Mouse (Mus musculus) gastrocnemius, adult 8-10 months (tissue): ENCODE measurements at regions not wholly inside any gene's neighbourhood (a gene's known extent, or its start where the extent isn't known, plus 50 kb on each side); places are given as distances from the start of the nearest gene placed in this dataset.

Experiments used
- DNase-seq, 2 experiments: peaks; one replicate each; pipeline ENCODE4 v3.0.0; 2022; ENCODE audit warnings: low spot score in 2 of 2

DNA sequence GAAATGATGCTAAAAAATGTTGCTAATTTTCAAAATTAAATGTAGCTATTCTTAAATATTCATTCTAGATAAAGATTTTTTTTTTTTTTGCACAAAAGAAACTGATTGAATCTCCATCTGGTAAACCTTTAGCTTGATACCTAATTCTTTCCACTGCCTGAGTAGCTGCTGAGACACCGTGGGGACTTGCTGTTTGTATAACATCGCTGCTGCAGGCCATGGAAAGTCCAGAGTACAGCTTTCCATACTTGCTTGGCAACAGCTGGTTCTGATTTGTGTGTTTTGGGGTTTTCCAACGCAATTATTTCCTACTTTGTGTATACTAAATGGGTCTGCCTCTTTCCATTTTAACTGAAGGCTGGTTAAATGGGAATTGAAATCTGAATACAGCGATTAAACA lies 689.7 kb downstream of the Hdgfl1 start:
- DNase-seq: no peak

DNA sequence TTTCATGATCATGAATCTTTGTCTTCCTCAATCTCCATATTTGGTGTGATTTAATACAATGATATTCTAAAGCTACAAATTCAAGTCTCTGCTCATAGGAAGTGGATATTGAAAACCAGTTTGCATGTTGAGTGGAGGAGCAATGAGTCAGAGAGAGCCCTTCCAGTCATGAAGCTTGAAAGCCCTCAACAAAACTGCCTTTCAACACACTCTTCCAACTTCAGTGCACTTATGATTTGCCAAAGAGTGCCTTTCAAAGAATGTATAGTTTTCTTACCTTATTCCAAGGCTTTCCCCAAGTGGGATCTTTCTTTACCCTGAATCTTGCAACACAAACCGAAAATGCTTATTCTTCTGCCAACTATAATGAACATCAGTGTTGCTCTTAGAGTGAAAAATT lies 690.6 kb downstream of the Hdgfl1 start:
- no peak for DNase-seq

DNA sequence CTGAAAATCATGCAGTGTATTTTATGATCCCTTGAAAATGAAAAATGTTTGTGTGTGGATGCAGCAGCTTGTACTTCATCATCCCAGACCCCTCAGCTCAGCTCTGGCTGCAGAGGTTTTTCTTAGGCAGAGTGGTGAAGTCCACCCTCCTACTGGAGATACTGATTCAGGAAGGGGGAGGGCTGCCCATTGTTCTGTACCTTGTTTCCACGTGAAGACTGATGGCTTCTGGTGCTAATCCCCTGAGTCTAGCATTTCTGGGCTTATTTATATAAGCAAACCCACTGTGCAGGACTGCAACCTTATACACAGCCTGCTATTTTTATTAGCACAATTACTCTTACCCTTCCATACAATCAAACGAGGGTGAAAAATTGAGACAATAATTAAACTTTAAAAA lies 708.6 kb downstream of the Hdgfl1 start:
- DNase-seq: no peak

DNA sequence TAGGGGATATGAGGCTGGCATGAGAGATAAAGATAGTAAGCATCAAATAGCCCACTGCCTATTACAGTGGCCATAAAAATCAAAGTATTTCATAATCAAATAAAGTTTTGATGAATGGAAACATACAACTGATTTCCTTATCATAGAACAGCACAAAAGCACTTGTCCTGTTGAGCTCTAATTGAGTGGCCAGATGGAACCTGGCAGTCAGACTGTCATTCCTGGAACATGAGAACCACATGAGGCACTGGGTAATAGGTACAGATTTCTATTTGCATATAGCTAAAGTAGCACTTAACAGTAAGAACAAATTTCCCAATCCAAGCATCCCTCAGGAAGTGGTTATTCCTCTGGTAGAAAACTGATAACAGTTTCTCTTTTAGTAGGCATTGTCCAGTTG lies 732.3 kb downstream of the Hdgfl1 start:
- no peak for DNase-seq

DNA sequence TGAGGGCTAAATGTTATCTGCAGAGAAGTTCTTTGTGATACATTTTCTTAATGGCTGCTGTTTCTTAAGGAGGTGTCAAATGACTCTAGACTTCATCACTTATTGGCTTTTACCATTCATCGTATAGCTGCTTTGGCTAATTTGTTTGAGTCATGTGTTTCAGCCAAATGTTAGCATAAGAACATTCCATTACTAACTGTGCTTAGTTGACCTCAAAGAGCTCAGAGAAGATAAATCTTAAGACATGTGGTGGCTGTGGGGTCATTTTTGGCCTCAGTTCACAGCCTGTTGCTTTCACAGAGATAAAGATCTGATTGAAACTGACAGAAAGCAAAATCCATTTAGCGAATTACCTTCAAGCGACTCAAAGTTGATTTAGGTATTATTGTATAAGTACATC lies 743.6 kb downstream of the Hdgfl1 start:
- DNase-seq: no peak

DNA sequence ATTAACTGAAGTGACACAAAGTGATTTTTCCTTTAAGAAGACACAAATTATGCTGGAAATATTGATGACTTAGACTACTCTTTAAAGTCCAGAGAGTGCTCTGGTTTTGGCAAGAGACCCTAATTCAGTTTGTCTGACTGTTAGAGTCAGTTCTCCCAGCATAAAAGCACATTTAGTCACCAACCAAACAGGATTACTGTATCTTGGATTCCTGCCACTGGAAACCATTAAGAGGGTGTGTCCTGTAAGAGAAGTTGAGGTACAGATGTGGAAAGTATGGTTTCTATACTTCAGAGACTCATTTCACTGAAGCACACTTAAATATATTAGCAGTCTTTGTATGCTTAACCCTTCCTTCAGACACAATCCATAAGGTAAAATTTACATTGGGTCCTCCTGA lies 745.3 kb downstream of the Hdgfl1 start:
- DNase-seq: no peak

DNA sequence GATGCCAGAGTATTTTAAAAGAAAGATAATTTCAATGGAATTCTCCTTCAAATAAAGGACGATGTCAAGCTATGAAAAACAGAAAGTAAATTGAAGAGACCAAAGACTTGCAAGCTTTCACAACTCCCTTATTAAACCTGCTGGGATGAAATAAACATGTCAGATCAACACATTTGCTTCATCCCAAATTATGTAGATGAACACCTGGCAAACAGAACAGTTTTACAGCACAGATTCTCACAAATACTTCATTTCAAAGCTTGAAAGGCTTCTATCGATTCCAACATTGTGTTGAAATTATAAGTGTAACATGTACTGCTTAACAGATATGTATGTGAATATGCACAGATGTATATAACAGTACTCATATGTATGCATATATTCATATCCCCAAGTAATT lies 749.5 kb downstream of the Hdgfl1 start:
- DNase-seq: no peak

DNA sequence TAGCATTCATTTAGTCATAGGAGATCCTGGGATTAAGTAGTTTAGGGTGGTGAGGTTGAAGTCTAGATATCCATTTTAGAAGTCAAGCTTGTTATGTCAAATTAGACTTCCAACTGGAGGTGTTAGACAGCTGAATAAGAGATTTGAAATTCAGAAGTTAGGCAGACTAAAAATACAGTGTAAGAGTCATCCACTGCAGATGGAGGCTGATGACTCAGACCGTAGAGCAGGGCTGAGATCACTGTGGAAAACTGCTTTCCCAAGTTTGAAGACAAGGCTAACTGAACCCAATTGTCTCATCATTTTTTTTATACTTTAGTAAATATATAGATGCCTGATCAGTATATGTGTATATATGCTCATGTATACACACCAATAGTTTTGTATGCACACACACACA lies 738.8 kb upstream of the Nrsn1 start:
- no peak for DNase-seq

DNA sequence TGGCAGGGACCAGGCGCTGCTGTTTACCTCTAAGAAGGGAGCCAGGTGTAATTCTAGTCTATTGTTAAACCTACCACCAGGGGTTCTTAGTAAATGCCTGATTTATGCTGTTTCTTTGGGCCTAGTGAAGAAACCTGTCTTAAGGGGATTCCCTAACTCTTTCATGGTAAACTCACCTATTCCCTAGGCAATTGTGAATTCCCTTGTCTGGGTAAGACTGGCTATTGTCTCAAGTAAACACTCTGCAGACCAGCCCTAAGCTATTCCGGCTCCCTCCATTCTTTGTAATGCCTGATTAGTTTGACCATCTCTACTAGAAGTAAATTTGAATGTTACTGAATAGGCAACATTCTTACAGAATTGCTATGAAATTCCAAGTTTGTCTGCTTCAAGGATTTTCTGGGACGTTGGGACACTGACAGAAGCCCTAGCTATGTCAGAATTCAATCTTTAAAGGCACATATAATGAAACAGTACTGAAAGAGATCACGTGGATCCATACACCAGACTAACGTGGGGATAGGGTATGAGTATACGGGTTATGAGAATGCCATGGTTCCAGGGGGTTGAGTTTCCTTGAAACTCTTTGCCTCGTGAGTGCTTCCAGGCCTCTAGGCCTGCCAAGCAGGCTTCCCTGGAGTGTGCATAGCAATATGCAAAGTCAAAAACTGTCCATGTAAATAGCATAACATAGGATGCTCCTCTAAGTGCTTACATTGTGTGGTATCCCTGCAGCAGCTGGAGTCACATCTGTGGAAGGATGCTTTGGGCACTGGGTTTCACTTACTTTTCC lies 734.7 kb upstream of the Nrsn1 start:
- no peak for DNase-seq

DNA sequence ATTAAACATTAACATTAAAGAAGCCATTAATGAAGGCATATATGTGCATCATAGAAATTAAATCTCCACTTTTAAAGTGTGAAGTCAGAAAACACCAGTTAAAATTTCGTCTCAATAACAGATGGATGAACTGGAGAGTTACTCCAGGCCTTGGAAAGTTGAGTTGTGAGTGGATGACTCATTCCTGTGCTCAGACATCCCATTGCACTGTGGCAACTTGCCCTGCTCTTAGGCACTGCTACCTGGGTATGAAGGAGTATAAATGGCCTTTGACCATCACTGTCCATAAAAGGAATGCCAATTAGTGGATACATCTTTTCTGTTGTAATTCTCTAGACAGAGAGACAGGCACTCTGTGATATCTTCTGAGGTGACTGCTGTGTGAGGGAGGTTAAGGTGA lies 723.2 kb upstream of the Nrsn1 start:
- no peak for DNase-seq

DNA sequence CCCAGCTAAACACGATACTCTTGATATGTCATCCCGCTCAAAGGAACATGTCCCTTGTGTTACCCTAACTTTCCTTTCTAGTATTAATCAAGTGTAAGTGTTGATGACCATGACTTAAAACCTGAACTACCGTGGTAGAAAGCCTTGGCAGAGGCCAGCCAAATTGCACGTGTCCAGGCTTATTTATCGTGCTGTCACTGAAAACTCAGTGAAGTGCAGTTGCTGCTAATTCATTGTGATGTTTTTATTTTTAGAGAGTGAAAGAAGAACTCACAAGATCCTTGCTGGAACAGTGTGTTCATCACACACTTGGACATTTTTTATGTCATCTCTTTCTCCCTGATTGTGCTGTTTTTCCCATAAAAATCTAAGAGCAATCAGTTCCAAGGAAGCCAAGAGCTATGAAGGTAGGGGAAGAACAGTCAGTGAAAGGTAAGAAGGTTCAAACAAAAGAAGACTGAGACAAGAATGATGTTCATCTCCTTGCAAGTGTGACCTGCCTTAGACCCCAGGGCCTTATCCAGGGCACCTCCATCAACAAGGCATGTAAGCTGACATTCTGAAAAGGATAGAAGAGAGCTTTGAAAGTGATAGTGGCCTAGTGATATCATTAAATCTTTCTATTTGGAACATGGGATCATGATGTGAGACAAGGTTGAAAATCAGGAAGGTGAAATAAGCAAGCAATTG lies 718.9 kb upstream of the Nrsn1 start:
- no peak for DNase-seq

DNA sequence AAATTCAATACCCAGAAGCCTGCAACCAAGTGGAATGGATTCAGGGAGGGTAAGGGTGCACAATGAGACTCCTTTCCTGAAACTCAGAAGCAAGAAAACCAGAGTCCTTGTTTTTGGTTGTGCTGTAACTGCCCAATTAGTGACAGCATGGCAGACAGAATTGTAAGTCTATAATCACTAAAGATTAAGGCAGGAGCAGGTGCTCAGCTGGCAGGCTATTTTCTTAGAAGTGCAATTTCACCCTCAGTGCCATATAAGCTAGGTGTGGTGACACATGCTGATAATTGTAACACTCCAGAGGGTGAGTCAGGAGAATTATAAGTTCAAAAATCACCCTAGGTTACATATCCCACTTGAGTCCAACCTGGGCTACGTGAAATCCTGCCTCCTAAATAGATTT lies 714.2 kb upstream of the Nrsn1 start:
- DNase-seq: no peak

DNA sequence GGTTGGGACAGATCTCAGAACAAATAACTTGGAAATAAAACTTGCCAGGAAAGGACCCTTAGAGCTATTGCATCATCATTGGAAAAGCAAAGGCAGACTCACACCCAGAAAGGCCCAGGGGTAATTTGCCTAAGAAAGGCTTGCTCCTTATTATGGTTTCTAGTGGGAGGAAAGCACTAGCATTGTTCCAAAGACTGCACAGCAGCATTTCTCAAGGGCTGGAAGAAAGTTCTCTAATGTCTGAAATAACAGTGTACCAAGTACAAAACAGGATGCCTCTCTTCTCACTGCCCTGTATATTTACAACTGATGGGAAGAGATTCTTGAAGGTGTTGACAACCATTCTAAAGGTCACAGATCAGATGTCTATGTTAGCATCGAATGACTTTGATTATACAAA lies 713.4 kb upstream of the Nrsn1 start:
- DNase-seq: no peak

DNA sequence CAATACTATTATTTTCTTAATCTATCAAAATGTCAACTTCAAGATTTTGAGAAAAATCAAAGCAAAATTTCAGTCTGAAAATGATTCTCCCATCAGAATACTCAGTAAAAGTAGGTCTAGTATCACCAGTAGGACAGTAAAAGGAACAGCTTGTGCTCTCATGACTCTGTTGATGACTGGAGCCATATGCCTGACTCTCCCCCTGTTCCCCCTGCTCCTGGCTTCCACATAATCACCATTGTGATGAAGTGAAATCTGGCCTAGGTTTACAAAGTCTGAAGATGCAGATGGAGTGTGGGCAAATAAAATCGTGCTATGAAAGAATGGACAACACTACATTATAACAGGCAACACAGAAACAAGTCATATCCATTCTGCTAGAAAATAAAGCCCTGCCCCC lies 708.3 kb upstream of the Nrsn1 start:
- no peak for DNase-seq

DNA sequence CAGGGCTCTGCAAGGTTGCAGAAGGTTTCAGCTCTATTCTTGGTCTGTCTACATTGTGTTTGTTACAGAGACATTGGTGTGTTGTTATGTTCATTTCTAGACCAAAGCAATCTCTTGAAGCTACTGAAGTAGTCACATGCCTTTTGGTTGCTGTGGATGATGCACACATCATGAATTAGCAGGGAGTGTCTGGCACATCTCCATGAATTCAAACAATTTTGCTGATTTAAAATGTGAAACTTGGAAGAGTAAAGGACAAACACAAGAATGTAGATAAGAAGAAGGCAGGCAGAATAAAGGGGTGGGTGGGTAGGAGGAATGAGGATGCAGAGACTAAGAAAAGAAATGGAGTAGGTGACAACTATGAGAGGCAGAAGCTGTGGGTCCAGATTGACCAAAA lies 688.3 kb upstream of the Nrsn1 start:
- DNase-seq: no peak

DNA sequence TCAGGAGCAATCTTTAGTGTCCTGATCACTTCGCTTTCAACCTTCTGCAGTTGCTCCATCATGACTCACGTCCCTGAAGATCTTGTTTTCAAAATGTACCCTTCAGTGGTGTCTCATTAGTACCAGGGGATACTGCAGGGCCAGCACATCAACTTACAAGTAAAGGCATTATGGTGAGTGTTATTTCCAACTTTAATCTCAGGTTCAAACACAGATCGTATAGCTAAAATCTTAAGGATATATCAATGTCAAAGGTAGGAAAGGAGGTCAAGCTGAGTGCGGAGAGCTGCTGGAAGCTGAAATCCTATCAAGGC lies 687.8 kb upstream of the Nrsn1 start:
- DNase-seq: no peak

DNA sequence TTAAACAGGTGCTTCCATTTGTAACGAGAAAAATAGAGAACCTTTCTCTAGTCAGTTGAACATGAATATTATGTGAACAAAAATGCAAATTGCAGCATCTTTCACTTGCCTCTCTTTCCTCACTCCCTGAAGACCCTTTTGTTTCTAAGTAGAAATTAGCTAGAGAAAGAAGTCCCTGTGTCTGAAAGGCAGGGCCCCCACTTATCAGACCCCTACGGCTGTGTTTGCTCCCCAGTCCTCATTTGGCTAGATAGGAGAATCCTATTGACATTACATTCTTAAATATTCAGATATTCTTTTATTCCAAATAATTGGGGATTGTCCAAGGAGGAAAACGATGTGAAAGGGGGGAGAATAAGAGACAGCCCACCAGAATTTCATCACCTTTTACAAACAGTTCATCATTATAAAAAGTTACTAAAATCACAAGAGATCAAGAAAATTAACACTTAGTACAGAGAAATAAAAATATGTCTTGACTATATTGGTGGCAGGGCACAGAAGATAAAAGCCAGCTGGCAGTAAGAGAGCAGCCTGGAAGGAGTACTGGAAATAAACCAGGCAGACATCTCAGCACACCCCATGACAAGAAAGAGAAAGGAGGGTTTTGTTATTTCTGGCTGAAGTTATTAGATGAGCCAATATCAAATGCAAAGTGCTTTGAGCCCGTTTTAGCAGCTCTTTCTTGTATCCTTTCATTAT lies 687.3 kb upstream of the Nrsn1 start:
- no peak for DNase-seq

DNA sequence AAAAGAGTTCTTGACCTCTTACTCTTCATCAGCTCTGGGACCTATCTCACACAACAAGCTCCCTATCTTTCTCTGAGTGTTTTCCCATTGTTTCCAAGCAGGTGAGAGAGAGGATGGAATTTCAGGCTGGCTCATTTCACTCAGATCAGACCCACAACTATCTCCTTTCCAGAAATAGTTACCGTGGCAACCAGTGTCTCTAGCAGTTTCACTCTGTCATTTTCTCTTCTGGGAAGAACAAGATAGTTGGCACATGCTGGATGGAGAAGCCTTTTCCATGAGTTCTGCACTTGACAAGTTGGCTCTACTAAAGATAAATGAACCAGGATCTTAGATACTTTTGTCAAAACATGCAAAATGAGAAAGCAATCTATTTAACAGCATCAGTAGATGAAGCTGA lies 667.3 kb upstream of the Nrsn1 start:
- DNase-seq: no peak

DNA sequence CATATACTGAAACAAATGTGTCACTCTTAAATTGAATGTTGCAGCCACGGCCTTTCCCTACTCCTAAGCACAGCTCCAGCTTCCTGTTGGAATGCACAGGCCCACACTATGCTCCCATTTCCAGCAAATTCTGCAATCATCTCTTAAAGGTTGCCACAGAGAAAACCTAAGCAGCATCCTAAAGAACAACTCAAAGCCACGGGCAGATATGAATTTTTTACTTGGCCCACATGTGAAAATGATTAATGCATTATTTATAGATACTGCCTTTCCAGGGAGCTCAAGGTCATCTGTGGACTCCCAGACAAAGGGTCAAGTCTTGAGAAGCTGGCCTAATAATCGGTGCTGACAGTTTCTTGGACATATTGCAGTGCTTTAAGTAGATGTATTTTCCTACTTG lies 663.5 kb upstream of the Nrsn1 start:
- DNase-seq: no peak

DNA sequence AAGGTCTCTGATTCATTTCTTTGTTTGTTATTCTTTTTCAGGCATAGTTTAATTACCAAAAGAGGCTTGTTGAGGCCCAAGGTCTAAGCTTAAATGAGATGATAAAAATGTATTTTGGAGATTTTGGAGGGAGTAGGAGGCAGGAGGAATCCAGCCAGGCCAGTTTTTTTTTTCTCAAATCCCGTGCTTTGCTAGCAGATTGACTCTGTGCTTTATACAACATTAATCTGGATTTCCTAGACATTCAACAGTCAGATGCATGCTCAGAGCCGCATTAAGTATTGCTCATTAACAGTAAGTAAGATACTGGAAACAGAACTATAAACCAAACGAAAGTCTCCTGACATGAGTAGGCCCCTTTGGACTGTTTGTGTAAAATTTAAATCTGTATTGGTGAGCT lies 662.9 kb upstream of the Nrsn1 start:
- no peak for DNase-seq

DNA sequence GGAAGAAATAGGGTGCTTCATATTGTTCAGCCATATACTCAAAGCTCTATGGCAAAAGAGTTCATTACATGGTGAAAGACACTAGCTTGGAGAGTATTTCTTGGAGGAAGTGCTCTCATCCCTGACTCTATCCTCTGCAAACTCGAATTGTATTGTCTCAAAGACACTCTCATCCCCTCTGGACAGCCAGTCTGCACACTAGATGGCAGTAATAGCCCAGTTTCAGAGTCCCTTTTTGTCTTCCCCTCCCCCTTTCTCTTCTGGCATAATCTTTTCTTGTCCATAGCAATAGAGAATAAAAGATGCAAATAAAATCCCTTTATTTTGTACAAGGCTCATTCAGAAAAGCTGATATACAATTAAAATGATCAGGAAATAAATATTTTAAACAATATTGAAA lies 662.5 kb upstream of the Nrsn1 start:
- DNase-seq: no peak

DNA sequence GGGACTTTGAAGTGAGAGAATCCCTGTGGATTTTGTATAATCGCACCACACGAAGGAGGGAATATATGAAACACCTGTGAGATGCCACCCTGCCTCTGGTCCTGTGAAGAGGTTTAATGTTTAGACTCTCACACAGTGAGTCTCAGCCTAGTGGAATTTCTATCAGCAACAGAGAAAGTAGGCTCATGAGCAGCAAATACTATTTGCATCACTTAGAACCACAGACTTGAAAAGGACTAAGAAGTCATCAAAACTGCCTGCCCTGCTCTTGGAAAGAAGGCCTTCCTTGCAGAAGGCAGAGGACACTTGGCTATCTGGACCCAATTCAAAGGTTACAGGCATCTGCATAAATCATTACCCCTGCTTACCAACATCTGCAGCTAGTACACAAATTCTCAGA lies 662.1 kb upstream of the Nrsn1 start:
- DNase-seq: no peak

DNA sequence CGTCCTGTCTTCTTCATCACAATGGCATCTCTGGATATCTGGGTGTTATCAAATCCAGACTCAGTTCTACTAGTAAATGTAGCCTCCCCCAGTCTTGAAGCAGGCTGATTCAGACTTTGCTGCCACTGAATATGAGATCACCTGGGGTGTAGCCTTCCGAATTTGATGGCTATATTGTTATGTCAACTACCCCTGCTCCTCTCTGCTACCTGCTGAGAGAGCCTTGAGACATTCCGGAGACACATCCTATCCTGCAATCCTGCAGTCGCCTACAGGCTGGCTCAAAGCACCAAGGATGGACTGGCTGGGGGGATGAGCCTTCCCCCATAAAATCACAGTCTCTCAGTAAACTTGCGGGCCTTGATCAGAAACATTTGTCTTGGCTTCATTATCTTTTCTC lies 655.4 kb upstream of the Nrsn1 start:
- DNase-seq: no peak
